Mouse (Mus musculus): ENCODE data around the gene Olfr1370. TPM values are rescaled to one million over a fixed set of nuclear protein-coding genes. Genes with fewer than 3 reads are reported as not detected.
"Not testable (repeated sequence)": the region's sequence is repeated elsewhere in the genome, so short reads cannot be mapped to it uniquely, and the experiment has no call there.

Olfr1370 gene
- not detected in 2 replicates for polyA plus RNA-seq (2015; fragmentation: Nextera tagmentation; extraction: Ambion mirVana)

- Histone ChIP-seq H3K4me2 (no peak within 1 kb of the TSS), H3K9ac (no peak within 1 kb of the TSS), H3K4me1 (no peaks in the 10 kb centered on the region), H3K27ac (replicated peaks) (no peak within 1 kb of the TSS), H3K9me3 (no peaks in the 10 kb centered on the region), H3K4me3 (no peak within 1 kb of the TSS), H3K36me3 (no peaks in the 10 kb centered on the region), H3K27me3 (replicated peaks) (no peaks in the 10 kb centered on the region)
- 65% methylated on average over 3 of the region's 3 CpGs for WGBS
- ATAC-seq (ENCODE audit: extremely low read depth, insufficient number of reproducible peaks, low FRiP score, low TSS enrichment): no peak
Observed at GRCm38 (mm10) chr13:21074847-21075246, at the start of gene Olfr1370. TSS of gene Olfr1370 (minus strand) at chr13:21074947.

DNA sequence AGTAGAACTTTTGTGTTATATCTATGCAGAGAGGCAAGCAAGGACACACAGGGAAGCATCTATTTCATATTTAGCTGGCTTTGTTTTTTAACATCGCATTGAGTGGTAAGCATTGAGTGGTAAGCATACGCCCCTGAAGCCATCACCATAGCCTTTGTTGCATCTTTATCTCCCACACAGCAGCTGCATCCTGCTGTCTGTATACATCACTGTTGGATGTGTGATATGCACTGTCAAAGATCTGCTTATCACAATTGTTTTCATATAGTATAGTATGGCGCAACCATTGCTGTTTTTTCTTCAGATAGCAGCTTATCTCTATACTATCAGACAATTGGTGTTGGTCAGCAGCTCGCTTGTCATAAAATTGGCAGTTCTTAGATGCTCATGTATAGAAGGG, 39.4 kb upstream of the Olfr1370 start:
- Histone ChIP-seq H3K27ac (replicated peaks) (no peak overlapping the region), H3K4me3 (no peak overlapping the region), H3K9ac (no peak overlapping the region), H3K9me3 (no peaks in the 10 kb centered on the region), H3K4me2 (no peak overlapping the region), H3K4me1 (no peaks in the 10 kb centered on the region), H3K36me3 (no peaks in the 10 kb centered on the region), H3K27me3 (replicated peaks) (no peaks in the 10 kb centered on the region)
- no peak for ATAC-seq (ENCODE audit: extremely low read depth, insufficient number of reproducible peaks, low FRiP score, low TSS enrichment)
- WGBS: 44% methylated on average over 4 of the region's 4 CpGs

DNA sequence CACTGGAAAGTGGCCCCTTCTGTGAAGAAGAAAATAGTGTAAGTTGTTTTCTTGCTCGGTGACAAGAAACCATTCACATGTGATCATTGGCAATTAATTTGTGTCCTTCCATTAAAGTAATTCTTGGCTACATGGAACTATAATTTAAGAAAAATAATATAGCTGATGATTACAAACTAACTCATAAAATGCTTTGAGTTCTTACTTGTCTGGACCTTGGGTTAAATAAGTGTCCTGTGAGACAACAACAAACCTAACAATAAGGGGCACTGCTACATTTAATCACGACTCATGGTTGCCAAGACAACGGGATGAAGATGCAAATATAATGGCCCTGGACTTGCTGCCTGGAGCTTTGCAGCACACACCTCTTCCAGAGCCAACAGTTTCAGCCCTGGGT, 36.4 kb upstream of the Olfr1370 start, which contains the start of gene Olfr1369-ps1:
TSS of gene Olfr1369-ps1 (plus strand) at position 301 of the 400 bp plus-strand sequence.
- WGBS: 74% methylated on average over 3 of the region's 3 CpGs
- H3K4me3 ChIP-seq; H3K4me1 ChIP-seq; H3K9ac ChIP-seq; ATAC-seq (ENCODE audit: extremely low read depth, insufficient number of reproducible peaks, low FRiP score, low TSS enrichment); H3K9me3 ChIP-seq; H3K27me3 ChIP-seq (replicated peaks); H3K36me3 ChIP-seq; H3K4me2 ChIP-seq; H3K27ac ChIP-seq (replicated peaks): not testable (repeated sequence)

GRCm38 (mm10) chr13:21110441-21110840, 35.7 kb upstream of the Olfr1370 start:
- WGBS: 78% methylated on average over 6 of the region's 6 CpGs
- Histone ChIP-seq H3K36me3 (no peaks in the 10 kb centered on the region), H3K4me2 (no peak overlapping the region), H3K4me1 (no peaks in the 10 kb centered on the region), H3K9ac (no peak overlapping the region), H3K4me3 (no peak overlapping the region), H3K27me3 (replicated peaks) (no peaks in the 10 kb centered on the region), H3K27ac (replicated peaks) (no peak overlapping the region), H3K9me3 (no peaks in the 10 kb centered on the region)
- no peak for ATAC-seq (ENCODE audit: extremely low read depth, insufficient number of reproducible peaks, low FRiP score, low TSS enrichment)

DNA sequence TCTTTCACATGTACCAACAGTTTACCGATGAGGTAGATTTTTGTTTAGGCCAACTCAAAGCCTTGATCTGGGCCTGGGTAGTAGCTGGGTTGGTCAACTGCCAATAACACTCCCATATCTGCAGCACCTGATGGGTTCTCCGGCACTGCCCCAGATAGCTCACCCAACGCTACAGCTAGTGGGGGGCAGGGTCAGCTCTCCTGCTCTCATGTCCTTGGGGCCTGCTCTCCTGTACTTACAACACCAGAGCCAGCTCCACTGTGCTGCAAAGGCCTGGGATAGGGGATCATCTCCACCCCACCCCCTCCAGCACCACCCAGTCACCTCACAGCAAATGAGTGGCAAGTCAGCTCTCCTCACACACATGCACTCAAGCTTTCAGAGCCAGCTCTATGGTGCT, 35.0 kb upstream of the Olfr1370 start:
- H3K4me1 ChIP-seq: no peaks in the 10 kb centered on the region

GRCm38 (mm10) chr13:21082686-21083085, 7.9 kb upstream of the Olfr1370 start:
- Histone ChIP-seq H3K4me1 (no peaks in the 10 kb centered on the region), H3K4me3 (no peak overlapping the region), H3K9ac (no peak overlapping the region), H3K27ac (replicated peaks) (no peak overlapping the region), H3K27me3 (replicated peaks) (no peaks in the 10 kb centered on the region), H3K9me3 (no peaks in the 10 kb centered on the region), H3K36me3 (no peaks in the 10 kb centered on the region), H3K4me2 (no peak overlapping the region)
- no peak for ATAC-seq (ENCODE audit: extremely low read depth, insufficient number of reproducible peaks, low FRiP score, low TSS enrichment)
- 46% methylated on average over 2 of the region's 2 CpGs for WGBS

More for the DNA sequence above, 35.0 kb upstream of the Olfr1370 start:
- Histone ChIP-seq H3K27ac (replicated peaks) (no peak overlapping the region), H3K27me3 (replicated peaks) (no peaks in the 10 kb centered on the region), H3K36me3 (no peaks in the 10 kb centered on the region), H3K4me3 (no peak overlapping the region), H3K9me3 (no peaks in the 10 kb centered on the region), H3K4me2 (no peak overlapping the region), H3K9ac (no peak overlapping the region)
- no peak for ATAC-seq (ENCODE audit: extremely low read depth, insufficient number of reproducible peaks, low FRiP score, low TSS enrichment)
- WGBS: 62% methylated on average over 3 of the region's 3 CpGs

DNA sequence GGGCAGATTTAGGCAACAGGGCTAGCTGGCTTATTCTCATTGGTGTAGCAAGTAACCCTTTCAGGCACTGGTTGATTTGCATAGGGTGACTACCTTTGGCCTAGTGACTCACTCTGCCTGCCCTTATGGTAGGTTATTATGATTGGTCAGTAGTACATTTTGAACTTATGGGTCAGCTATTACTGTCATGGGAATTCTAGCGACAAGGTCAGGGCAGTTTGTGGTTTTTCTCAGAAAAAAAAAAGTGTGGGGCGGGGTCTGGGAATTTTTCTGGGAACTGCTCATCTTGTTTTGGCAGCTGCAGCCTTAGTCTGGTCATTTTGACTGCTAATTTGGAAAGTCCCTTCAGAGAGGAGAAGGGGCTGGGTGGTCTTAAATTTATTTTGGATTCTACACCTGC, 8.7 kb downstream of the Olfr1370 start:
- Histone ChIP-seq H3K36me3 (no peaks in the 10 kb centered on the region), H3K4me1 (no peaks in the 10 kb centered on the region), H3K27me3 (replicated peaks) (no peaks in the 10 kb centered on the region), H3K9ac (no peak overlapping the region), H3K4me2 (no peak overlapping the region), H3K4me3 (no peak overlapping the region), H3K27ac (replicated peaks) (no peak overlapping the region), H3K9me3 (no peaks in the 10 kb centered on the region)
- no peak for ATAC-seq (ENCODE audit: extremely low read depth, insufficient number of reproducible peaks, low FRiP score, low TSS enrichment)
- WGBS: 79% methylated on average over 2 of the region's 2 CpGs

GRCm38 (mm10) chr13:21050118-21050517, 24.6 kb downstream of the Olfr1370 start:
- Histone ChIP-seq H3K27me3 (replicated peaks) (no peaks in the 10 kb centered on the region), H3K27ac (replicated peaks) (no peak overlapping the region), H3K4me1 (no peaks in the 10 kb centered on the region), H3K4me2 (no peak overlapping the region), H3K9me3 (no peaks in the 10 kb centered on the region), H3K4me3 (no peak overlapping the region), H3K9ac (no peak overlapping the region), H3K36me3 (no peaks in the 10 kb centered on the region)
- no peak for ATAC-seq (ENCODE audit: extremely low read depth, insufficient number of reproducible peaks, low FRiP score, low TSS enrichment)
- 44% methylated on average over 1 of the region's 1 CpGs for WGBS

- H3K36me3 ChIP-seq: no peaks in the 10 kb centered on the region
- no peak overlapping the region for H3K4me2 ChIP-seq
- no peak overlapping the region for H3K9ac ChIP-seq
- no peaks in the 10 kb centered on the region for H3K4me1 ChIP-seq
- no peak overlapping the region for H3K27ac ChIP-seq (replicated peaks)
- no peaks in the 10 kb centered on the region for H3K9me3 ChIP-seq
- WGBS: 84% methylated on average over 2 of the region's 2 CpGs
- no peak for ATAC-seq (ENCODE audit: extremely low read depth, insufficient number of reproducible peaks, low FRiP score, low TSS enrichment)
- H3K4me3 ChIP-seq: no peak overlapping the region
- H3K27me3 ChIP-seq (replicated peaks): no peaks in the 10 kb centered on the region
Observed at GRCm38 (mm10) chr13:21040589-21041199, 34.1 kb downstream of the Olfr1370 start.

DNA sequence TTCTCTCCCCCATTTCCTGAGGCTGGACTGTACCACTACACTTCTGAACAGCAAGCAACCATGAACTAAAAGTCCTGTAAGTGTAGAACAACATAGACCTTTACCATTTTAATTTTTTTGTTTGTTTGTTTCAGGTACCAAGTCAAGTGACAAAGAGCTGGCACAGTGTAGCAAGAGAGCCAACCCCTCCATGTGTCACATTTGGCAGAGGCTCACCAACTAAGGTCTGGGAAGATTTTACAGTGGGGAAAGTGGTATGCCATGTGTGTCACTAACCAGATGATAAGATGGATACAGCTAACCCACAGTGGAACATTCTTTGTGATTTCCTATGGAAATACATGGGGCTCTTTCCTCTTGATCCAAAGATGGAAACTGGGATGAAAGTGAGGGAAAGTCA, 38.8 kb downstream of the Olfr1370 start:
- Histone ChIP-seq H3K36me3 (no peaks in the 10 kb centered on the region), H3K4me3 (no peak overlapping the region), H3K9me3 (no peaks in the 10 kb centered on the region), H3K27me3 (replicated peaks) (no peaks in the 10 kb centered on the region), H3K4me1 (no peaks in the 10 kb centered on the region), H3K9ac (no peak overlapping the region), H3K4me2 (no peak overlapping the region), H3K27ac (replicated peaks) (no peak overlapping the region)
- ATAC-seq (ENCODE audit: extremely low read depth, insufficient number of reproducible peaks, low FRiP score, low TSS enrichment): no peak

GRCm38 (mm10) chr13:21035011-21035410, 39.7 kb downstream of the Olfr1370 start:
- Histone ChIP-seq H3K27me3 (replicated peaks) (no peaks in the 10 kb centered on the region), H3K27ac (replicated peaks) (no peak overlapping the region), H3K9ac (no peak overlapping the region), H3K9me3 (no peaks in the 10 kb centered on the region), H3K36me3 (no peaks in the 10 kb centered on the region), H3K4me3 (no peak overlapping the region), H3K4me2 (no peak overlapping the region), H3K4me1 (no peaks in the 10 kb centered on the region)
- no peak for ATAC-seq (ENCODE audit: extremely low read depth, insufficient number of reproducible peaks, low FRiP score, low TSS enrichment)
- WGBS: 59% methylated on average over 3 of the region's 3 CpGs

GRCm38 (mm10) chr13:21033176-21033575, 41.6 kb downstream of the Olfr1370 start:
- Histone ChIP-seq H3K4me1 (no peaks in the 10 kb centered on the region), H3K36me3 (no peaks in the 10 kb centered on the region), H3K27me3 (replicated peaks) (no peaks in the 10 kb centered on the region), H3K9ac (no peak overlapping the region), H3K4me2 (no peak overlapping the region), H3K4me3 (no peak overlapping the region), H3K9me3 (no peaks in the 10 kb centered on the region), H3K27ac (replicated peaks) (no peak overlapping the region)
- no peak for ATAC-seq (ENCODE audit: extremely low read depth, insufficient number of reproducible peaks, low FRiP score, low TSS enrichment)
- WGBS: 62% methylated on average over 3 of the region's 3 CpGs

All from heart, embryonic 13.5 days (tissue).